8 mouse cellular contexts compared by ENCODE assay signal in the genomic region with DNA sequence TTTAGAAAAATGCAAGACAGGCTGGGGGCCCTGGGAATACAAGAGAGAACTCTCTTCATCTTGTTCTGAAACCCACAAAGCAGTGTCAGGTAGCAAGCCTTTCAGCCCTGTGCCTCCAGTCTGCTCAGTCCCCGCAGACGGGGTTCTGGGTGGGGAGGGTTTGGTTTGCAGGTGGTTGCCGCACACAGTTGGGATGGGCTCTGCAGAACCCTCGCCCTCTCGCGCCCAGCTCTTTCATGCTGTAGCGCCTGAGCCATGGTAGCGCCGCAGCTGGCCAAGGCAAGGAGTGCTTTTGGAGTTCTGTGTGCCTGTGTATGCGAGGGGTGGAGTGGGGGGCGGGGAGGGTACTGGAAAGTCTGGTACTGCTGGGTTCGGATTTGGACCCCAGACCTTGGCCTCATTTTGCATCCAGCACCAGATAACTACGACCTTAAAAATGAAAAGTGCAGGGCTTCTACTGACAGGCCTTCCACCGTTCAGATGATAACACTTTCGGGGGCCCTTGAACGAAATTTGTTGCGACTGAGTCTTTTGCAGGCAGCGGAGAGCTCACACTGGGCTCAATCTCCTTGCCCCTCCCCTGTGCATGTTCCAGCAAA. TPM values are rescaled to one million over a fixed set of nuclear protein-coding genes. Genes with fewer than 3 reads are reported as not detected.
A peak's percentile ranks its signal among the peaks of the same experiment; 100 is the strongest.
DNase-seq lines count a peak whose midpoint lies in the region; ATAC-seq lines count a peak whose summit lies in the region.

No protein-coding gene starts in this region.

- H3K9me3 ChIP-seq in heart, embryonic 11.5 days (replicated peaks; ENCODE audit: control insufficient read depth, low read length): no peaks in the 10 kb centered on the region
- H3K9me3 ChIP-seq in forebrain, embryonic 10.5 days: no peaks in the 10 kb centered on the region
- no peaks in the 10 kb centered on the region for H3K9me3 ChIP-seq in intestine, embryonic 15.5 days
- H3K9me3 ChIP-seq in lung, embryonic 16.5 days (ENCODE audit: control insufficient read depth, low read length): no peaks in the 10 kb centered on the region

- peak overlapping the region; percentile 36 for H3K4me3 ChIP-seq in heart, embryonic 11.5 days (ENCODE audit: low read depth, low read length)
- peak overlapping the region; percentile 52 for H3K4me3 ChIP-seq in forebrain, embryonic 10.5 days
- H3K4me3 ChIP-seq in intestine, embryonic 15.5 days (replicated peaks): peak overlapping the region; percentile 34; the same call in 1 of the 2 replicates
- peak overlapping the region; percentile 49 for H3K4me3 ChIP-seq in lung, embryonic 16.5 days (ENCODE audit: low read length)

- H3K9ac ChIP-seq in heart, embryonic 11.5 days (ENCODE audit: low read depth, low read length): no peak overlapping the region
- H3K9ac ChIP-seq in intestine, embryonic 15.5 days: no peak overlapping the region
- H3K9ac ChIP-seq in lung, embryonic 16.5 days (ENCODE audit: low read length): 0 out of 2 replicates have a peak overlapping the region, but pooled peaks have one; percentile 26

- H3K27ac ChIP-seq in heart, embryonic 11.5 days (ENCODE audit: low read depth, low read length): no peak overlapping the region
- no peak overlapping the region for H3K27ac ChIP-seq in forebrain, embryonic 10.5 days
- no peak overlapping the region for H3K27ac ChIP-seq in intestine, embryonic 15.5 days
- H3K27ac ChIP-seq in lung, embryonic 16.5 days (ENCODE audit: low read length): no peak overlapping the region

- H3K36me3 ChIP-seq in heart, embryonic 11.5 days (ENCODE audit: control insufficient read depth, insufficient read depth, low read length): no peaks in the 10 kb centered on the region
- H3K36me3 ChIP-seq in forebrain, embryonic 10.5 days (replicated peaks): no peaks in the 10 kb centered on the region
- no peaks in the 10 kb centered on the region for H3K36me3 ChIP-seq in intestine, embryonic 15.5 days
- H3K36me3 ChIP-seq in lung, embryonic 16.5 days (ENCODE audit: control insufficient read depth, insufficient read depth, low read length): no peaks in the 10 kb centered on the region

- peaks cover 2% of the 10 kb centered on the region; the same call in 1 of the 2 replicates for H3K27me3 ChIP-seq in heart, embryonic 11.5 days (ENCODE audit: control insufficient read depth, insufficient read depth, low read length)
- H3K27me3 ChIP-seq in forebrain, embryonic 10.5 days (ENCODE audit: poor library complexity, severe bottlenecking): peaks cover 44% of the 10 kb centered on the region
- H3K27me3 ChIP-seq in intestine, embryonic 15.5 days (replicated peaks): no peaks in the 10 kb centered on the region
- no peaks in the 10 kb centered on the region for H3K27me3 ChIP-seq in lung, embryonic 16.5 days (ENCODE audit: control insufficient read depth, insufficient read depth, low read depth, low read length)

- no peaks in the 10 kb centered on the region for H3K4me1 ChIP-seq in heart, embryonic 11.5 days (ENCODE audit: control insufficient read depth, insufficient read depth, low read length)
- H3K4me1 ChIP-seq in forebrain, embryonic 10.5 days: peaks cover 25% of the 10 kb centered on the region
- 0 out of 2 replicates have a peak, but pooled peaks cover 2% of the 10 kb centered on the region for H3K4me1 ChIP-seq in intestine, embryonic 15.5 days (replicated peaks)
- H3K4me1 ChIP-seq in lung, embryonic 16.5 days (replicated peaks; ENCODE audit: control insufficient read depth, insufficient read depth, low read length): no peaks in the 10 kb centered on the region

- no peak for ATAC-seq in heart, embryonic 11.5 days (replicated peaks; ENCODE audit: insufficient number of reproducible peaks, low FRiP score, low TSS enrichment)
- peak; percentile 29 for ATAC-seq in activated CD4-positive, CD25-positive, alpha-beta regulatory T cell, adult 4 months
- peak; percentile 33; the same call in 1 of the 2 replicates for ATAC-seq in intestine, embryonic 15.5 days
- peak; percentile 18; the same call in 1 of the 2 replicates for ATAC-seq in lung, embryonic 16.5 days (ENCODE audit: low read depth)

- peak overlapping the region; percentile 73 for H3K4me2 ChIP-seq in heart, embryonic 11.5 days
- H3K4me2 ChIP-seq in intestine, embryonic 15.5 days (replicated peaks): peak overlapping the region; percentile 75
- peak overlapping the region; percentile 62 for H3K4me2 ChIP-seq in lung, embryonic 16.5 days (ENCODE audit: low read depth, low read length)

- no peak for DNase-seq in heart, adult 9 months (ENCODE audit: low spot score in 2 of 2)
- peak; percentile 36 for DNase-seq in forebrain, embryonic 10.5 days (ENCODE audit: extremely low spot score, low spot score)
- peak; percentile 13 to 15 for DNase-seq in right cerebral cortex, adult 2 months (ENCODE audit: low spot score in 2 of 2)
- no peak for DNase-seq in yolk sac, embryonic 10.5 days (ENCODE audit: low spot score)

- WGBS in heart, embryonic 11.5 days (ENCODE audit: insufficient replicate concordance): 18% methylated on average over 18 of the region's 18 CpGs
- WGBS in forebrain, embryonic 10.5 days: 27% methylated on average over 18 of the region's 18 CpGs
- WGBS in intestine, embryonic 15.5 days: 24% methylated on average over 18 of the region's 18 CpGs
- 11% methylated on average over 18 of the region's 18 CpGs for WGBS in lung, embryonic 16.5 days

RNA-seq across cellular contexts. Expression of a gene that starts 1.8 kb away (rescaled TPM):
- polyA plus RNA-seq in heart, embryonic 11.5 days (2014; fragmentation: Nextera tagmentation; extraction: Ambion mirVana): 22.6 and 23.9 TPM in 2 replicates
- 1 to 10 TPM; 3.7 to 5.0 TPM for polyA plus RNA-seq in activated CD4-positive, CD25-positive, alpha-beta regulatory T cell, adult 4 months (2017; shearing (Covaris generic))
- 12.7 and 14.6 TPM in 2 replicates for polyA plus RNA-seq in forebrain, embryonic 10.5 days (2016; fragmentation: Nextera tagmentation; extraction: Ambion mirVana)
- 25.5 and 30.6 TPM in 2 replicates for polyA plus RNA-seq in intestine, embryonic 15.5 days (2015; fragmentation: Nextera tagmentation; extraction: Ambion mirVana)
- polyA plus RNA-seq in lung, embryonic 16.5 days (2015; fragmentation: Nextera tagmentation; extraction: Ambion mirVana): 23.0 and 24.5 TPM in 2 replicates

Comparison
In these comparisons a context has a peak if more than half of its experiments do, and no peak if none do; other contexts are left out.
1. DNase-seq: peak in forebrain, embryonic 10.5 days (single experiment) and right cerebral cortex, adult 2 months (2 of 2); none in heart, adult 9 months (0 of 2) and yolk sac, embryonic 10.5 days (single experiment).
2. Peak in every context shown above with its lines, with median percentiles within 50 percentile points of each other: H3K4me2 ChIP-seq and H3K4me3 ChIP-seq.